ENCODE assay signal across 34 mouse cellular contexts in the genomic region with DNA sequence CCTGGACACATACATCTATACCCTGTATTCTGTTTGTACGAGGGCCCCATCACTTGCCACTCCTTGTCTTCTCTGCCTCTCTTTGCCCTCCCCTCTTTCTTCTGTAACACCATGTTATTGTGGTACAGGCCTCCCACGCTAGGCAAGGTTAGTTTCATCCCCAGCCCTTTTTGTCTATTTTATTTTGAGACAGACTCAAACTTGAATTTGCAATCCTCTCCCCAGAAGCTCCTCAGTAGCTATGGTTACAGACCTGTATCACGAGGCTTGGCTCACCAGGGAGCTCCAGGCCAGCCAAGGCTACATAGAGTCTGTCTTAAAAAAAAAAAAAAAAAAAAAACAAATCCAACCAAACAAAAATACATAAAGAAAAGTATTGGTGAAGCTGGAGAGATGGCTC.
"Had no signal": no experiment of that assay in that cellular context is flagged by ENCODE, and none has a peak within 500 bp of the region (broad histone marks: within the 10 kb centered on the region; RNA-seq: fewer than 3 reads in every experiment).

No protein-coding gene starts in this region.

- H3K27me3 ChIP-seq: heart, embryonic 12.5 days; heart, embryonic 13.5 days; heart, embryonic 15.5 days; hindbrain, embryonic 12.5 days; hindbrain, embryonic 13.5 days; hindbrain, embryonic 15.5 days; intestine, embryonic 15.5 days; kidney, embryonic 15.5 days had no signal

- ATAC-seq: hindbrain, embryonic 16.5 days; hindbrain, postnatal 0 days; inflammation-experienced regulatory T-cells, adult 6 months; intestine, embryonic 15.5 days; intestine, embryonic 16.5 days; intestine, postnatal 0 days had no signal

- H3K36me3 ChIP-seq: heart, embryonic 10.5 days; heart, embryonic 15.5 days; hindbrain, embryonic 12.5 days; intestine, embryonic 15.5 days; kidney, embryonic 15.5 days had no signal

- H3K4me1 ChIP-seq: hindbrain, embryonic 12.5 days; hindbrain, embryonic 15.5 days; intestine, embryonic 15.5 days; kidney, embryonic 15.5 days had no signal

- H3K4me2 ChIP-seq: heart, embryonic 11.5 days; heart, embryonic 12.5 days; heart, embryonic 13.5 days; heart, embryonic 15.5 days; hindbrain, embryonic 12.5 days; hindbrain, embryonic 13.5 days; hindbrain, embryonic 14.5 days; hindbrain, embryonic 15.5 days; intestine, embryonic 15.5 days; kidney, embryonic 15.5 days had no signal

- H3K9ac ChIP-seq: heart, embryonic 12.5 days; heart, embryonic 13.5 days; heart, embryonic 15.5 days; hindbrain, embryonic 12.5 days; hindbrain, embryonic 13.5 days; hindbrain, embryonic 14.5 days; hindbrain, embryonic 15.5 days; intestine, embryonic 15.5 days; kidney, embryonic 15.5 days had no signal

- H3K4me3 ChIP-seq: heart, embryonic 10.5 days; heart, embryonic 12.5 days; heart, embryonic 13.5 days; heart, embryonic 15.5 days; hindbrain, embryonic 12.5 days; hindbrain, embryonic 13.5 days; hindbrain, embryonic 15.5 days; intestine, embryonic 15.5 days; kidney, embryonic 15.5 days; layer of hippocampus, adult 2 months had no signal

- H3K27ac ChIP-seq: heart, embryonic 10.5 days; heart, embryonic 13.5 days; heart, embryonic 15.5 days; hindbrain, embryonic 12.5 days; hindbrain, embryonic 13.5 days; hindbrain, embryonic 14.5 days; hindbrain, embryonic 15.5 days; hindbrain, postnatal 0 days; intestine, embryonic 15.5 days; kidney, embryonic 15.5 days; kidney, postnatal 0 days; layer of hippocampus, adult 2 months had no signal

- DNase-seq: heart, postnatal 10 days; heart, postnatal 14 days; heart, postnatal 36 days; heart, postnatal 4 days; kidney, adult 11 months; kidney, adult 18-20 months; kidney, adult 2 months; kidney, adult 8-10 months; kidney, adult 9 months; kidney, postnatal 10 days; kidney, postnatal 14 days; kidney, postnatal 25 days; kidney, postnatal 36 days; kidney, postnatal 4 days; layer of hippocampus, adult 9-11 months; layer of hippocampus, postnatal 36 days had no signal

- H3K9me3 ChIP-seq: heart, embryonic 10.5 days; heart, embryonic 12.5 days; heart, embryonic 13.5 days; heart, embryonic 15.5 days; hindbrain, embryonic 12.5 days; hindbrain, embryonic 13.5 days; hindbrain, embryonic 15.5 days; intestine, embryonic 15.5 days; kidney, embryonic 15.5 days had no signal
